Mouse (Mus musculus): ENCODE measurements around the gene Tmem243.

Gene Tmem243

DNA sequence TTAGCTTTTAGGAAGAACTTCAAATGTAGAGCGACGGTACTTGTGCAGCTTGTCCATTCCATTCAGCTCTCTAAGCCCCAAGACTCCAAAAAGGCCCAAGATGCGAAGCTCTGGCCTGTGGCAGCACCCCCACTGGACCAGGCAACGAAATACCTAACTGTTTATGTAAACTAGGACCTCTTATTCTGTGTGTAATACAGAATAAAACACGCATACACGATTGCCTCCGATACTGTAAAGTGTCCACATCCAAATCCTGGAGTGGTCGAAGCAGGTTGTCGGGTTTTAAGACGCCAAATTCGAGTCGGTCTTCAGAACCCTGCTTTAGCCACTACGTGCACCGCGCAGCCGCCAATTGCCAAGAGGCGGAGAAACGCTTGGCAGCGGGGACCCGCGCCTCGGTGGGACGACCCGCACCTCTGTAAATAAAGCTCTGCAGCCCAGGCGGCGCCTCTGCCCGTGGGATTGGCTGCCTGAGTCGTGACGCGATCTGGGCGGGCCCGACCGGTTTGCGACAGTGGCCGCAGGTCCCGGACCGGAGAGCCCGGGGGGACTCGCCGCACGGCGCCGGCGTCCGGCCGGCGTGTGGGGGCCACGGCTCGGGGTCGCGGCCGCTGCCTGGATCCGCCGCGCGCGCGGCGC is at the start of gene Tmem243:
Gene Tmem243, plus strand, starts transcription at position 462 of the 642 bp plus-strand sequence.
- DNase-seq = peak; percentile 93 to 95

DNA sequence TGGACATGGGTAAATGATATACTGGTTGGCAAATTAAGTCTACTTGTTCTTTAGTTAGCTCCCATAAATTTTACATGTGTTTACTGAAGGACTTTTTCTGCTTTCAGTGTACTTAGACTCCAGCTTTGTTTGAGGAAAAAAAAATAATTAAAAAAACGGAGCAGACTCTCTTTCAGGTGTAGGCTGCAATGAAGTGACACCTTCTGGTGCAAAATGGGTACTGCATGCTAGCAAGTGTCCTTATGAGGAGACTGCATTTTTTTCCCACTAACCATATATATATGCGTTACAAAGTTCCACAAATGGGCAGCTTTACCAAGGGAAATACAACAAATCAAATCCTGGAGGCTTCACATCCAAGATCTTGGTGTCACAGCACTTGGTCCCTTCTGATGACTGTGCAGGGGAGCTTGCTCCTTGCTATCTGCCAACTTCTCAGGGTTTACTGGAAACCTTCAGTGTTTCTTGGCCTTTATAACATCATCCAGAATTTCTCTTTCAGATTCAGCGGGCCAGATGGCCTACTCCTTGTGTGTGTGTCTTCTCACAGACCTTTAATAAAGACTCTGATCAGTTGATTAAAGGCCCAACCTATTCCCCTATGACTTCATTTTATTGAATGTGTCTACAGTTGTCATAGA is 44.3 kb upstream of the Tmem243 start:
- peak; percentile 69 to 78 for DNase-seq

DNA sequence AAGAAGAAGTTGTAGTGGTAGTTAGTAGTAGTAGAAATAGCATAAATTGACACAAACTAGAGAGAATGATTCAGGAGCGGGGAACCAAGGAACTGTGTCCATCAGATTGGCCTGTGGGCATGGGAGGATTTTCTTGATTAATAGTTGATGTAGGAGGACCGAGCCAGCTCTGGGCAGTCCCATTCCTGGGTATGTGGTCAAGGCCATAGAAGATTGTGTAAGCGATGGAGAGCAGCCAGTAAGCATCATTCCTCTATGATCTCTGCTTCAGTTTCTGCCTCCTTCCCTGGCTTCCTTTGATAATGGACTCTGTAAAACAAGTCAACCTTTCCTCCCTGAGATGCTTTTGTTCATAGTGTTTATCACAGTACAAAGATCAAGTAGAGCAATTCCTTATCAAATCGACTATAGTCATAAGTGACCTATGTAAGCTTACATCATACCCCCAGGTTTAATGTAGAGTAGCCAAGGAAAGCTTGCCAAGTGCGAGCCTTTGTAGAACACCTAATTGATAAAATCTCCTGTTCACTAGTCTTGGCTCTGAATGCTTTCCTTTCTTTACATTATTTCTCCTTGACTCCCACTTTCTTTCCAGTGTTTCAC is 43.1 kb upstream of the Tmem243 start:
- no peak for DNase-seq

DNA sequence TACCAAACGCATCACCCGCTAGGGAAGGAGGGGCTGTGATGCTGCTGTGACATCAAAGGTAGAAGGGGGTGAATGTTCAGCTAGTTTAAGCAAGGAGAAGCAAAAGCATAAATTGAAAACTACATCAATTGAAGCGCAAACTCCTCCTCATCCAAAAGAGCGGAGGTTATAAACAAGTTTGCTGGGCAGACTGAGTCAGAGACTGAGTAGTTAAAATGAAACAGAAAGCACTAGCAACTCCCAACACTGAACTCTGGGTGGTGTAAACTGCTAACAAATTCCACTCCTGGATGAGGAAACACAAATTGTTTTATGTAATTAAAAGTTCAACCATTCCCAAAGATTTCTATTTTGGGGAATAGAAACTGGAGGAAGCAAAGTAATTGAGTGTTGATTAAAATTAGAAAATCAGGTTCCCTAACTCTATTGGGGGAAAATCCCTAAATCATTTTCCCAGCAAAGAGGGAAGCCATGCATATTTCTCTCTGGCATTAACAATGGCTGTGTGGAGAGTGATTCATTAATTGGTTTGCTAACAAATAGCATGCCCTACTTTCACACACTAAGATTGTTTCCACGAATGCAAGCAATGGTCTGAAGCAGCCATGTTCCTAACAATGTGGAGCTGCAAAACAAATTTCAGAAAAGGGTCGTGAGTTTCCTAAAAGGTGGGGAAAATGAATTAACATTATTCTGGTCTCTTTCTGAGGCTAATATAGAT is 41.0 kb upstream of the Tmem243 start:
- no peak for DNase-seq

DNA sequence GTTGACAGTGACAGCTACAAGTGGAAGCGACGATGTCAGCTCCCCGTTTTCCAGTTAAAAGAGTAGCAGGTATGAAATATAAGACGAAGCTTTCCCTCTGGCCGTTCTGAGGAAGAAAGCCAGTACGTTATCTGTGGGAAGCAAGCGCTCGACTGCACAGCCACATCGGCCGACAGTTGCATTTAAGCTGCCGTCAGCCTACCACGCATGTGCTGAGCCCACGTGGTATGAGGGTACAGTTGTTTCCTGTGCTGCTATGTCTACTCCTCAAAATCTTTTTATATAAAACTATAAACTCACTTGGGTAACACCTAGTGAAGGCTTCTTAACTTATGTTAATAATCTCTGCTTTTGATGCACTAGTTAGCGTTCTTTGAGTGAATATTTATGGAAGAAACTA is 40.2 kb upstream of the Tmem243 start:
- no peak for DNase-seq

DNA sequence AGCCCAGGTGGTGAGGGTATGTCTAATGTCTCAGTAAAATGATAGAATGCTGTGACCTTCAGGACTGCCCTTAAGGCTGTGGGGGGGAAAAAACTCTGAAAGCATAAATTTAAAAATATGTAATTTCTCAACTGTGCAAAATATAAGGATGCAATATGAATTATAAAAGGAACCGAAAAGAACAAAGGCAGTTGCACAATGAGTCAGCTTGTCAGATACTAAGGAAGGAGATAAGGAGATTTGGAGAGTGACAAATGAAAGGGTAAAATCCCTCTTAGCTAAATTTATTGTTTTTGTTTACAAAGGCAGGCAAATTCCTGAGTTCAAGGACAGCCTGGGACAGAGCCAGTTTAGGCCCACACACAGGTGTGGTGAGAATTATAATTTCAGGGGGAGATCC is 36.3 kb upstream of the Tmem243 start:
- no peak for DNase-seq

DNA sequence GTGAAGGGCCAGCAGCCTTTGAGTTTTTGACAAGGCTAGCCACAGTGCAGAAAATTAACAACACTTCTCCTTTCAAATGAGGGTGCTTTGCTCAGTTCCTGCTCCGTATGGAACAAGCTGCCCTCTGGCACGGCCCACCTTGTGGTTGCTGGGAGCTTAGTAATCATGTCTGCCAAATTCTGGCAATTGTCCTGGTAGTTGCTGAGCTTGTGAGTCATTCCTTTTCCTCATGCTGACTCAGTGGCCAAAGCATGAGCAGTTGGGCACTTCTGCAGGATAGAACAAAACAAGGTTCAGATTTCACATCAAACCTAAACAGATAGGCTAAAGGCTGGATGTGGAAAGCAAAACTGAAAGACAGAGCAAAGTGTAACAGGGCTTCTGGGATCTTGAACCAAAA is 31.6 kb upstream of the Tmem243 start:
- DNase-seq = no peak

- DNase-seq = no peak
Measured at GRCm38 (mm10) chr5:9069599-9070209, 30.8 kb upstream of the Tmem243 start.

GRCm38 (mm10) chr5:9071360-9071759 is 29.1 kb upstream of the Tmem243 start:
- no peak for DNase-seq

DNA sequence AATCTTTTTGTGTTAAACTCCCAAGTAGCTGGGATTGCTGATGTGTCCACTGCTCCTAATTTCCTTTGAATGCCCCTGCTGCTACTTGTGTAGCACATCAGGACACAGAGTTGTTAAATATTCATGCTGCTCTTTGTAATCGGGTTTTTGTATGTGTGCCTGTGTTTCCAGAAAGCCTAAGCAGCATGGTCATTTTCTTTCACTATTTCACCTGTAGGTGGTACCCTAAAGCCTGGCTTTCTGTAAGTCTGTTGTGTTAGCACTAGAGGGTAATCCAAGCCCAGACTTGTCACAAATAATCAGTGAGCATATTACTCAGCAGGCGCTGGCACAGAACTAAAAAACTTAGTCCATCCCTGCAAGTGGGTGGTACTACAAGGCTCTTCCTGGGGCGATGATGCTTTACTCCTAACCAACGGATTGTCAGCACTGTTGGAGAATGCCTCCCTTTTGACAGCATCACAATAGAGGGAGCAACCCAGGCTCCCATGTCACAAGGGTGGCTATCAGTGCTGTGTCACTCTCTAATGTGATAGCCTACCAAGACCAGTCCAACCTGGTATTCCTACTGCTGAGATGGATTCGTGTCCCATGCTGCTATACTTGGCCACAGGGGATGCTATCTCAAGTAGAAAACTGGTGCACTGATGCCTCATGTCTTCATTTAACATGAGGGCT is 27.2 kb upstream of the Tmem243 start:
- DNase-seq = no peak

DNA sequence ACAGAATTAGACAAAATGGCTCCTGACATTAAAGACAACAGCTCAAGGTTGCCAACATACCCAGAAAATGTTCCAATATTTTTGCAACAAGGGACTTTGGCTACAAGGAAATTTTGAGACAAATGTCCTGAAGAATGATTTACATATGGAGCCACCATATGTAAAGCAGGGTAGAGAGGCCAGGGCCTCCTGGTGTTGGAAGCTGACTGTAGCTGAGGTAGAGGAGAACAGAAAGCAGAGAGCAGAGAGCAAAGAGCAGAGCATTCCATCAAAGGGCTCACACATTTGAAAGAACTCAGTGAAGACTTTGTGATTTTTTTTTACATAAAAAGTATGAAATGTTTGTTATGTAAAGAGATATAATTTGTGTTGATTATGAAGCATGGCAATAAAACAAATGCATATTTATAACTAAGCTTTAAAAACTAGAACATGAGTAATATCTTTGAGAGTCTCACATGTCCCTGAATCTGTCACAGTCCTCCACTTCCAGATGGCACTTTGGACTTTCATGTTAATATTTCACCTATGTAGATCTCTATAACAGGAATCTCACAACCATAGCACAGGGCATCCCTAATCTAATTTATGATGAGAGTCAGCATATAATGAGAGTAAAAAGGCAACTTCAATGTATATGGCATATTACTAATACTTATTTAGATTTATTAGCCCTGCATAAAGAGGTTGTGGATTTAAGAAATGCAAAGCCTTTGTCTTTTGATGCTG is 20.5 kb upstream of the Tmem243 start:
- DNase-seq = no peak

DNA sequence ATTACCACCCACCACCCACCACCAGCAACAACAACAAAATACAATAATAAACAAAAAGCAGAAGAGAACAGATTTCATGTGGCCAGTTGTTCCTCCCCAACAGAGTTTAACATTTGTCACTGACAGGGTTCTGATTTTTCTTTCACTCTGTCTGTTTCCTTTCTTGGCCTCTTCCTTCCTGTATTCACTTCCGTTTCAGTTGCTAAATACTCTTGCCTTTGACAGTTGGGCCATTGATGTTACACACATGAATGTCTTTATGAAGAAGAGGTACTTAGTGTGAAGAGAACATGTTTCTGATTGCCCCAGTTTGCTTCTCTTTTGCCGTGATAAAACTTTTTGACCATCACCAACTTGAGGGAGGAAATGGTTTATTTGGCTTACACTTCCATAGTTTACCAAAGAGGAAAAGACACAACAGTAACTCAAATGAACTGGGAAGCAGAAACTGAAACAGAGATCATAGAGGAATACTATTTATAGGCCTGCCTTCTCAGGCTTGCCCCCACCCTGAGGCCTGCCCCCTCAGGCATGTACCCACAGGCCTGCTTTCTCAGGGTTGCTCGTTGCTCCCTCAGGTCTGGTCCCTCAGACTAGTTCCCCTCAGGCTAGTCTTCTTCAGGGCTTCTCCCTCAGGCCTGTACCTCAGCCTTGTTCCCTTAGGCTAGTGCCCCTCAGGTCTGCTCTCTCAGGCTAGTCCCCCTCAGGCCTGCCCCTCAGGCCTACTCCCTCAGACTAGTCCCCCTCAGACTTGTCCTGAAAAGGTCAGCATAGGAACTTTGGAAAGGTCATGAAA is 13.3 kb upstream of the Tmem243 start:
- DNase-seq = no peak

- no peak for DNase-seq
Measured at GRCm38 (mm10) chr5:9090493-9091106, 9.9 kb upstream of the Tmem243 start.

GRCm38 (mm10) chr5:9092716-9093115 is 7.8 kb upstream of the Tmem243 start:
- no peak for DNase-seq

DNA sequence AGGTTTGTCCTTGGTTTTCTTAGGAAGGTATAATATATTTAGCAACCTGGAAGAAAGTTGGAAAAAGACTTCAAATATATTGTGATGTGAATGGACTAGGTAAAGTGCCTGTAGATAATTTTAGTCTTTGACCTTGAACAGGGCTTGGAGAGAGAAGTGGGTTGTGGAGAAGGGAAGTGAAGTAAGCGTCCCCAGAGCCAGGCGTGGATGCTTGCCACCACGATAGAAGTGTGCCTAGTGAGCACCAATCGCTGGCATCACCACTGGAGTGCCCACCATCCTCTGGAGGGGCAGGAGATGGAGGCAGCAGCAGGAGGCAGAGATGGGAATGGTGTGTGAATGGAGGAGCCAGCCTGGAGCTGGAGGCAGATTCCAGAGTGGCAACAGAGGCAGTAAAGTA is 7.0 kb upstream of the Tmem243 start:
- no peak for DNase-seq

DNA sequence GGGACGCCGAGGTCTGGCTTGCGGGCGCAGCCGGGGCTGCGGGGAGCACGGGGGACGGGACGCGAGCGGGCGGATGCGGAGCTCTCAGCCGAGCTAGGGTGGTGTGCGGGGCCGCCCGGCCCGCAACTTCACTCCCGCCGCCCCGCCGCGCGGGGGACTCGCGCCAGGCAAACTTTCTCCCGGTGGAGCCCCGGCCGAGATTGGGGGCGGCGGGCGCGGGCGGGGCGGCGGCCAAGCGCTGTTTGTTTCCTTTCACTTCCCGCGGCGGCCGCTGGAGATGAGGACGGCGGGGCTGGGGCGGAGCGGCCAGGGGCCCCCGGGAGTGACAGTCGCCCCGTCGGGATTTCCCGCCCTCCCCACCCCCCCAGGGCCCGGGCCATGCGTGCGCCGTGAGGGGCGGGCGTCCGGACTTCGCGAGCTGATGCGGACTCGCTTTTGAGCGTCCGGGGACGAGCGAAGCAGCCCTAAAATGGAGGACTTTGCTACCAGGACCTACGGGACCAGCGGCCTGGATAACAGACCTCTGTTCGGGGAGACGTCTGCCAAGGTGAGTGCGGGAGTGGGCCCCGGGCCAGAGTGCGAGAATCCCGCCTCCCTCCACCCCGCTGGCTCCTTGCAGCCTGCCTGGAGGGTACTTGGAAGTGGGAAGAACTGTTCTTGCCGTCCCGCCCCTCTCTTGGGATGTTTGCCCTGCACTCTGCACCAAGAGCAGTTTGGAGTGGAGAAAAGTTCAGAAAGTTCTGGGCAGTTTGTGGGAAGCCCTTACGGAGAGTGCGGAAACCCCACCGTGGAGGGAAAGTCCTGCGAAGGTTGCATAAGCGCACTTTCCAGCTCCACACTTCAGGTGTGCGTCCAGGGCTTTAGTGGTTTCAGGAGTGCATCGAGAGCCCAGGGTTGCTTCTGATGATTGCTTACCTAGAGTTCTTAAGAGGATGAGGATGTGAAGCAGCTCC is 657 bp downstream of the Tmem243 start:
- peak; percentile 74 to 81 for DNase-seq

- no peak for DNase-seq
Measured at GRCm38 (mm10) chr5:9102696-9103095, 2.2 kb downstream of the Tmem243 start.

GRCm38 (mm10) chr5:9103958-9104357 is 3.5 kb downstream of the Tmem243 start:
- no peak for DNase-seq

DNA sequence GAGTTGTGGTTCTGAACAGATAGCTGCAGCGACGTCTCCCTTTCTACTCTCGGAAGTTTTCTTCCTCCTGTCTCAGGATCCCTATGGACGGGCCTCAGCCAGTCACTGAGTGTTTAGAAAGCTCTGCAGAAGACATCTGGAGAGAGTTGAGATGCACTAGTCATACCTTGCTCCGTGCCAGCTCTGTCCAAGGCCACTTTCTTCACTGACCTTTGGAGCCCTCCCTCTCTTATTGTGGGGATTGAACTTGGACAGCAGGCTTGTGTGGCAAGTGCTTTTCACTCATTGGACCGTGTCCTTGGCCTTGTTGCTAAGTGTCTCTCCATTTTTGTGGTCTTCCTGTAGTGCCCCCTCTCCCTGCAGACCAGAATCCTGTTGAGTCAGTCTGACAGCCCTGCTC is 6.3 kb downstream of the Tmem243 start:
- DNase-seq = no peak

All from kidney, postnatal 4 days (tissue).